Mouse (Mus musculus) ES-E14 (cell line): Measurements from ENCODE around the gene Klhl30. TPM values are rescaled to one million over a fixed set of nuclear protein-coding genes. Genes with fewer than 3 reads are reported as not detected.

Source experiments
- DNase-seq: peaks from one replicate; pipeline ENCODE4 v3.0.0-alpha.2; 2013; ENCODE audit warnings: low read depth, low spot score
- H3K27ac ChIP-seq: 2 replicates; pipeline ENCODE4 v1.5.1; 2012; ENCODE audit warnings: low read depth, mild to moderate bottlenecking, low read length, moderate library complexity, mixed read lengths; ENCODE audit not compliant: poor library complexity, insufficient read depth, severe bottlenecking
- H3K36me3 ChIP-seq: 2 replicates; pipeline ENCODE4 v1.6.1; 2012; ENCODE audit warnings: mild to moderate bottlenecking, low read length, moderate library complexity, mixed read lengths; ENCODE audit not compliant: control insufficient read depth, poor library complexity, insufficient read depth, severe bottlenecking
- H3K4me1 ChIP-seq, 2 experiments: fragments of 150-350 bp in 1 of 2; sonication (generic) in 1 of 2; 2 replicates each; pipeline ENCODE4 v1.6.1; 2012; ENCODE audit warnings: low read length in 2 of 2, mild to moderate bottlenecking in 1 of 2, mixed read lengths in 1 of 2; ENCODE audit not compliant: control insufficient read depth in 2 of 2, insufficient read depth in 2 of 2, poor library complexity in 1 of 2
- H3K4me3 ChIP-seq, 2 experiments: fragments of 150-350 bp in 1 of 2; sonication (generic) in 1 of 2; 2 replicates each; pipeline ENCODE4 v1.5.1; 2012; ENCODE audit warnings: low read length in 2 of 2, low read depth in 1 of 2, mild to moderate bottlenecking in 1 of 2, mixed read lengths in 1 of 2; ENCODE audit not compliant: insufficient read depth in 1 of 2, poor library complexity in 1 of 2, severe bottlenecking in 1 of 2
- H3K9ac ChIP-seq: 2 replicates; pipeline ENCODE4 v1.6.1; 2012; ENCODE audit warnings: low read depth, mild to moderate bottlenecking, low read length, mixed read lengths; ENCODE audit not compliant: poor library complexity, insufficient read depth, severe bottlenecking
- H3K9me3 ChIP-seq: fragments of 150-350 bp; sonication (generic); 2 replicates; pipeline ENCODE4 v1.6.1; 2012; ENCODE audit warnings: low read depth, mild to moderate bottlenecking, low read length; ENCODE audit not compliant: control insufficient read depth, insufficient read depth
- CHD2 ChIP-seq: IDR thresholded peaks from 2 replicates; pipeline ENCODE4 v1.6.1; 2014; ENCODE audit warnings: mild to moderate bottlenecking, low read depth, low read length, inconsistent platforms
- HCFC1 ChIP-seq: IDR thresholded peaks from 2 replicates; pipeline ENCODE4 v1.6.1; 2012; ENCODE audit warnings: low read length, inconsistent platforms, borderline replicate concordance; ENCODE audit not compliant: insufficient read depth
- MAFK ChIP-seq: IDR thresholded peaks from 2 replicates; pipeline ENCODE4 v1.6.1; 2014; ENCODE audit warnings: mild to moderate bottlenecking, low read depth, low read length, inconsistent platforms; ENCODE audit not compliant: insufficient read depth
- ZC3H11A ChIP-seq: IDR thresholded peaks from 2 replicates; pipeline ENCODE4 v1.6.1; 2012; ENCODE audit warnings: low read depth, mild to moderate bottlenecking, inconsistent platforms, low read length, borderline replicate concordance
- ZNF384 ChIP-seq: IDR thresholded peaks from 2 replicates; pipeline ENCODE4 v1.6.1; 2012; ENCODE audit warnings: low read depth, low read length, inconsistent platforms
- in situ Hi-C, 2 experiments: fragments of 600-800 bp; cut with MboI; formaldehyde crosslinking; loops; one replicate each; pipeline ENCODE4 v1.15.1; 2025; ENCODE audit warnings: low sequenced_read_pairs in 2 of 2, inconsistent platforms in 1 of 2; ENCODE audit not compliant: unreplicated experiment in 2 of 2
- total RNA-seq: library from RNA; depleted of rRNA; stranded (reverse); fragments of 300-350 nt; gene quantifications from 2 replicates; pipeline ENCODE4 v1.2.3, GENCODE M21; 2012; rRNA removed

The Klhl30 gene
- 1.6 and 2.2 TPM in 2 replicates for total RNA-seq

GRCm38 (mm10) chr1:91350841-91351240, at the start of gene Klhl30:
Gene Klhl30, plus strand, starts transcription at chr1:91351016.
- Histone ChIP-seq H3K27ac (no peak within 1 kb of the TSS), H3K9me3 (no peaks in the 10 kb centered on the region), H3K4me1 (no peaks in the 10 kb centered on the region), H3K9ac (no peak within 1 kb of the TSS), H3K36me3 (no peaks in the 10 kb centered on the region), H3K4me3 (no peak within 1 kb of the TSS)
- in situ Hi-C loops = no loop called here
- no peak for TF ChIP-seq CHD2
- DNase-seq = no peak

GRCm38 (mm10) chr1:91301206-91301920, 49.5 kb upstream of the Klhl30 start:
- H3K4me3 ChIP-seq = no peak overlapping the region
- H3K9ac ChIP-seq = no peak overlapping the region
- DNase-seq = no peak
- no peaks in the 10 kb centered on the region for H3K9me3 ChIP-seq
- no peak overlapping the region for H3K27ac ChIP-seq
- H3K36me3 ChIP-seq = peaks cover 10% of the 10 kb centered on the region; the same call in 1 of the 2 replicates
- H3K4me1 ChIP-seq = peaks cover 0 to 7% of the 10 kb centered on the region in 2 experiments; a peak in 2 of 4 replicates
- TF ChIP-seq CHD2 = no peak
- TF ChIP-seq HCFC1 = no peak
- no peak for TF ChIP-seq ZC3H11A
- no peak for TF ChIP-seq ZNF384
- no peak for TF ChIP-seq MAFK
- in situ Hi-C loops = no loop called here

- peaks cover 0 to 7% of the 10 kb centered on the region in 2 experiments; a peak in 2 of 4 replicates for H3K4me1 ChIP-seq
- H3K36me3 ChIP-seq = peaks cover 10% of the 10 kb centered on the region; the same call in 1 of the 2 replicates
- no peak overlapping the region for H3K27ac ChIP-seq
- H3K4me3 ChIP-seq = no peak overlapping the region
- no peak for DNase-seq
- no peak overlapping the region for H3K9ac ChIP-seq
- TF ChIP-seq CHD2 (no peak), ZC3H11A (no peak), MAFK (no peak), HCFC1 (no peak), ZNF384 (no peak)
- in situ Hi-C loops = no loop called here
- no peaks in the 10 kb centered on the region for H3K9me3 ChIP-seq
These were observed 48.8 kb upstream of the Klhl30 start for GRCm38 (mm10) chr1:91302021-91302420.

- H3K27ac ChIP-seq = no peak overlapping the region
- H3K9me3 ChIP-seq = no peaks in the 10 kb centered on the region
- H3K4me3 ChIP-seq = no peak overlapping the region
- in situ Hi-C loops = no loop called here
- H3K36me3 ChIP-seq = peaks cover 24% of the 10 kb centered on the region; the same call in 1 of the 2 replicates
- no peaks in the 10 kb centered on the region; a peak in 1 of 4 replicates for H3K4me1 ChIP-seq
- DNase-seq = no peak
- no peak overlapping the region for H3K9ac ChIP-seq
- TF ChIP-seq MAFK = no peak
- TF ChIP-seq ZC3H11A = no peak
- TF ChIP-seq CHD2 = no peak
- TF ChIP-seq ZNF384 = no peak
- TF ChIP-seq HCFC1 = no peak
These were observed 46.2 kb upstream of the Klhl30 start for GRCm38 (mm10) chr1:91304621-91305020.
